Mouse (Mus musculus) liver, postnatal 0 days (tissue): ENCODE results near the gene A930017K11Rik. TPM values are rescaled to one million over a fixed set of nuclear protein-coding genes. Genes with fewer than 3 reads are reported as not detected.

Source experiments
- ATAC-seq: fragments of 200-750 bp; cut with Nextera tagmentation; 2 replicates; pipeline ENCODE4 v1.8.0; 2017; ENCODE audit warnings: mild to moderate bottlenecking, moderate library complexity
- DNase-seq: peaks from one replicate; pipeline ENCODE4 v3.0.0-alpha.2; 2016
- H3K27ac ChIP-seq: fragments of 300-500 bp; sonication (generic); 2 replicates; pipeline ENCODE4 v1.5.1; 2014; ENCODE audit warnings: antibody characterized with exemption, moderate library complexity, mild to moderate bottlenecking, low read depth
- H3K27me3 ChIP-seq: fragments of 300-500 bp; sonication (generic); 2 replicates; pipeline ENCODE4 v1.6.1; 2014; ENCODE audit warnings: low read length, control low read depth, mixed read lengths; ENCODE audit not compliant: insufficient read depth
- H3K36me3 ChIP-seq: fragments of 300-500 bp; sonication (generic); replicated peaks from 2 replicates; pipeline ENCODE4 v1.6.1; 2014; ENCODE audit warnings: mild to moderate bottlenecking, control low read depth, low read length, moderate library complexity, mixed read lengths; ENCODE audit not compliant: insufficient read depth
- H3K4me1 ChIP-seq: fragments of 300-500 bp; sonication (generic); 2 replicates; pipeline ENCODE4 v1.6.1; 2014; ENCODE audit warnings: antibody characterized with exemption, mild to moderate bottlenecking, control low read depth; ENCODE audit not compliant: insufficient read depth
- H3K4me2 ChIP-seq: fragments of 300-500 bp; sonication (generic); 2 replicates; pipeline ENCODE4 v1.6.1; 2014; ENCODE audit warnings: low read depth, mild to moderate bottlenecking, low read length, moderate library complexity, mixed read lengths
- H3K4me3 ChIP-seq: fragments of 300-500 bp; sonication (generic); 2 replicates; pipeline ENCODE4 v1.5.1; 2014; ENCODE audit warnings: low read depth, low read length
- H3K9ac ChIP-seq: fragments of 300-500 bp; sonication (generic); replicated peaks from 2 replicates; pipeline ENCODE4 v1.6.1; 2014; ENCODE audit warnings: mild to moderate bottlenecking, moderate library complexity
- H3K9me3 ChIP-seq: fragments of 300-500 bp; sonication (generic); 2 replicates; pipeline ENCODE4 v1.6.1; 2016; ENCODE audit warnings: mild to moderate bottlenecking, control low read depth, low read length, mixed read lengths
- CTCF ChIP-seq: sonication (generic); IDR thresholded peaks from 2 replicates; pipeline ENCODE4 v1.5.1; 2016; ENCODE audit warnings: antibody characterized with exemption, low read depth
- EP300 ChIP-seq: IDR thresholded peaks from 2 replicates; pipeline ENCODE4 v1.6.1; 2016; ENCODE audit warnings: antibody characterized with exemption, low read depth, mild to moderate bottlenecking
- WGBS: fragments of 180-500 bp; shearing (Covaris S2); extraction: QIAGEN DNeasy Blood & Tissue Kit; methylation state at CpG from one replicate; pipeline ENCODE4 v1.1.7; 2014; ENCODE audit not compliant: insufficient replicate concordance; 5-methylcytosine and 5-hydroxymethylcytosine counted together
- polyA plus RNA-seq: library from polyadenylated mRNA; unstranded; fragments of >200 nt; fragmentation: Nextera tagmentation; extraction: Ambion mirVana; gene quantifications from 2 replicates; pipeline ENCODE4 v1.2.1, GENCODE M21; 2015

The A930017K11Rik gene
- polyA plus RNA-seq, 1 experiment from 2014 or later = not detected

DNA sequence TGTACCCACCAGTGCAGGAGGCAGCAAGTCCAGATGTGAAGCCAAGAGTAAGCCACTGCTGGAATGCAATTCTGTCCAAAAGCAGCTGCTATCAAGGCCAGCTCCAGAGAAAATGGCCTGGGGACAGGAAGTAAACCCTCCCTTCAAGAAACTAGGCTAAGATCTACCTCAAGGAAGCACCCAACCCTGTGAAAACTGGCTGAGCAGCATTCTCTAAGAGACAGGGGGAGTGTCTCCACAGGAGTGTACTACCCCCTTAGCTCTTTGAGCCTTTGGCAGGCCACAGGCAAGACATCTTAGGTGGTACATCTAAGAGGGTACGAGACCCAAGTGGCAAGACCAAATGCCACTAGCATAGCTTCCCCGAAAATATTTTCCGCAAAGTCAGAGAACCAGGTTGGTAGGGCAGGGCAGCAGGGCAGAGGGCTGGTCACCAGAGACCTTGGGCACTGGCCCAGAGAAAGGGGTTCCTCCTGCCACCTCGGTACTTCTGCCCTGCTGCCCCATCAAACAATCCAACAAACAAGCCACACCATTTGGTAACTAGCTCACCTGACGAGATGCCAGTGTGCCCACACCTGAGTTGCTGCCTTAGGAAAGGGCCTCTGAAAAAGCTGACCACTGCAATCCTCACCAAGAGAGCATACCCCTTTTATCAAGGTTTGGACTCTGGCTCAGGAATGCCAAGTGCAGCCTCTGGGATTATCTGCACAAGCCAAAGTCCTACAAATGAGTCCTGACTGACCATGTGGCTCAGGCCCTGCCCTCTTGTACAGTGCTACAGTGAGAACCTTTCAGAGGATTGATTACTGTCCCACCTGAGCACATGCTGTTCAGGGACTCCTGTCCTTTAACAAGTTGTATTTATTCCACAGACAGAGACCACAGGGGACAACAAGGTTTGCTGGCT, 27.7 kb upstream of the A930017K11Rik start:
- no peaks in the 10 kb centered on the region for H3K9me3 ChIP-seq
- no peak overlapping the region for H3K4me3 ChIP-seq
- H3K27me3 ChIP-seq = no peaks in the 10 kb centered on the region
- H3K9ac ChIP-seq = 0 out of 2 replicates have a peak overlapping the region, but pooled peaks have one; percentile 9
- TF ChIP-seq CTCF (no peak), EP300 (no peak)
- H3K4me1 ChIP-seq = peaks cover 21% of the 10 kb centered on the region
- H3K36me3 ChIP-seq = no peaks in the 10 kb centered on the region
- no peak overlapping the region for H3K27ac ChIP-seq
- ATAC-seq (peak; percentile 13; the same call in 1 of the 2 replicates), DNase-seq (no peak)
- WGBS = 86% methylated on average over 5 of the region's 5 CpGs
- no peak overlapping the region for H3K4me2 ChIP-seq

GRCm38 (mm10) chr17:25970954-25971707, 18.8 kb upstream of the A930017K11Rik start:
- Histone ChIP-seq H3K4me2 (no peak overlapping the region), H3K27ac (peak overlapping the region; percentile 25), H3K9ac (no peak overlapping the region), H3K36me3 (no peaks in the 10 kb centered on the region), H3K27me3 (no peaks in the 10 kb centered on the region), H3K9me3 (no peaks in the 10 kb centered on the region), H3K4me1 (peaks cover 23% of the 10 kb centered on the region), H3K4me3 (no peak overlapping the region)
- TF ChIP-seq CTCF (no peak), EP300 (no peak)
- 85% methylated on average over 4 of the region's 4 CpGs for WGBS
- ATAC-seq = no peak
- no peak for DNase-seq

DNA sequence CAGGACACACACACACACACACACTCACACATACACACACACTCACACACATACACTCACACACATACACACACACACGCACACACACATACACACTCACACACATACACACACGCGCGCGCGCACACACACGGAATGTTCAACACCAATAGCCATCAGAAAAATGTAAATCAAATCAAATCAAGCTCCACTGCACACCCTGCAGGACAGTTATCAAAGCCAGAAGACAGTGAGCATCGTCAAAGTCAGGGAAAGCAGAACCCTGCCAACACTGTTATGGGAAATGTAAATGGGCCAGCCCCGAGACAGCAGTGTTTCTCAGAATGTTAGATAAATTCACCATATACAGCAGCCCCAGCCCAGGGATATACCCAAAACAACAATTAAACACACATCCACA, 18.1 kb upstream of the A930017K11Rik start:
- H3K4me3 ChIP-seq = no peak overlapping the region
- H3K27ac ChIP-seq = no peak overlapping the region
- H3K4me1 ChIP-seq = peaks cover 23% of the 10 kb centered on the region
- no peaks in the 10 kb centered on the region for H3K9me3 ChIP-seq
- ATAC-seq (no peak), DNase-seq (no peak)
- WGBS = 86% methylated on average over 9 of the region's 9 CpGs
- no peaks in the 10 kb centered on the region for H3K27me3 ChIP-seq
- no peak overlapping the region for H3K9ac ChIP-seq
- TF ChIP-seq EP300 (no peak), CTCF (peak; percentile 52)
- no peaks in the 10 kb centered on the region for H3K36me3 ChIP-seq
- H3K4me2 ChIP-seq = no peak overlapping the region

DNA sequence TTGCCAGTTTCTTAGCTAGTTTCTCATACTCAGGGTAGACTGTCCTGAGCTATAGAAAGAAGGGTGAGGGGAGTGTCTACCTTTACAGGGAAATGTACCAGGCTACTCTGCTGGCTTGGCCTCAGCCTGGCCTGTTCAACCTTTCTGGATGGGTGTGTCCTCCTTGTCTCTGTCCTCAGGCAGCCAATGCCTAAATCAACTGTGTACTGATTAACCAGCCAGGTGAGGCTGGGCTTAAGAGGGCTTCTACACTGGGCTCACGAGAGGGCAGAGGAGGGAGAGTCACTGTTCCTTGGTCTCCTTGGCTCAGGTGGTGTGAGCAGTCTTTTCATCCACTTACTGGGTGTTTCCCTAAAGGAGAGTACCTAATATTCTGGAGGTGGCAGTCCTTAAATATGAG, 15.8 kb upstream of the A930017K11Rik start:
- Histone ChIP-seq H3K36me3 (peaks cover 6% of the 10 kb centered on the region), H3K9ac (no peak overlapping the region), H3K27ac (peak overlapping the region; percentile 37; the same call in 1 of the 2 replicates), H3K4me1 (peaks cover 23% of the 10 kb centered on the region), H3K4me2 (no peak overlapping the region), H3K4me3 (no peak overlapping the region), H3K27me3 (no peaks in the 10 kb centered on the region), H3K9me3 (no peaks in the 10 kb centered on the region)
- 40% methylated on average over 1 of the region's 1 CpGs for WGBS
- TF ChIP-seq CTCF (no peak), EP300 (no peak)
- ATAC-seq (peak; percentile 68), DNase-seq (no peak)

- no peaks in the 10 kb centered on the region for H3K9me3 ChIP-seq
- peaks cover 24% of the 10 kb centered on the region for H3K4me1 ChIP-seq
- H3K36me3 ChIP-seq = peaks cover 10% of the 10 kb centered on the region
- ATAC-seq = peak; percentile 59
- H3K4me3 ChIP-seq = no peak overlapping the region
- TF ChIP-seq EP300 (no peak), CTCF (no peak)
- no peaks in the 10 kb centered on the region for H3K27me3 ChIP-seq
- no peak overlapping the region for H3K9ac ChIP-seq
- peak overlapping the region; percentile 37; the same call in 1 of the 2 replicates for H3K27ac ChIP-seq
- WGBS = 41% methylated on average over 3 of the region's 3 CpGs
- H3K4me2 ChIP-seq = no peak overlapping the region
- no peak for DNase-seq
Observed at GRCm38 (mm10) chr17:25967652-25968051, 15.3 kb upstream of the A930017K11Rik start.

GRCm38 (mm10) chr17:25964271-25964670, 11.9 kb upstream of the A930017K11Rik start:
- H3K4me3 ChIP-seq = no peak overlapping the region
- TF ChIP-seq EP300 (no peak), CTCF (no peak)
- WGBS = 85% methylated on average over 7 of the region's 7 CpGs
- peaks cover 31% of the 10 kb centered on the region for H3K4me1 ChIP-seq
- H3K27me3 ChIP-seq = no peaks in the 10 kb centered on the region
- no peak for ATAC-seq
- no peak overlapping the region; the same call in 1 of the 2 replicates for H3K27ac ChIP-seq
- no peaks in the 10 kb centered on the region for H3K9me3 ChIP-seq
- no peak for DNase-seq
- peaks cover 10% of the 10 kb centered on the region for H3K36me3 ChIP-seq
- H3K9ac ChIP-seq = no peak overlapping the region; the same call in 1 of the 2 replicates
- H3K4me2 ChIP-seq = no peak overlapping the region
